Mouse (Mus musculus) adipocyte (in vitro differentiated cells): ENCODE results near the gene Hoxd8.

Experiments used
- DNase-seq: peaks from one replicate; pipeline ENCODE4 v3.0.0-alpha.2; 2016; ENCODE audit warnings: low spot score

Hoxd8 gene

DNA sequence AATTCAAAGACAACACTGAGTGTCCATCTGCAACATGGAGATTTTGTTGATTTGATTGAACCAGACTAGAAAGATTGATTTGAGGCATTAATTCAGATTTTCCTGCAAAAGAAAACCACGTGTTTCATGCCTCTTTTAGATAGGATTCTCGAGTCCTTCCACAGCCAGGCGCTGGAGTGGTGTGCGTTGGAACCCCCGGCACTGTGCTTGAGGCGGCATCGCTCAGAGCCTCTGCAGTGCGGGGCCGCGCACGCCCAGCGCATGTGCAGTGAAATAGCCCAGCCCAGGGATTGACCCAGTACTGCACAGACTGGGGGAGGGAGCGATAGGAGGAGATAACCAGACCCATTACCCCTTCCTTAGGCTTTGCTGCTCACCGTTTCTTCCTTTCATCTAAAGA lies 10.5 kb downstream of the Hoxd8 start:
- peak; percentile 60 for DNase-seq

DNA sequence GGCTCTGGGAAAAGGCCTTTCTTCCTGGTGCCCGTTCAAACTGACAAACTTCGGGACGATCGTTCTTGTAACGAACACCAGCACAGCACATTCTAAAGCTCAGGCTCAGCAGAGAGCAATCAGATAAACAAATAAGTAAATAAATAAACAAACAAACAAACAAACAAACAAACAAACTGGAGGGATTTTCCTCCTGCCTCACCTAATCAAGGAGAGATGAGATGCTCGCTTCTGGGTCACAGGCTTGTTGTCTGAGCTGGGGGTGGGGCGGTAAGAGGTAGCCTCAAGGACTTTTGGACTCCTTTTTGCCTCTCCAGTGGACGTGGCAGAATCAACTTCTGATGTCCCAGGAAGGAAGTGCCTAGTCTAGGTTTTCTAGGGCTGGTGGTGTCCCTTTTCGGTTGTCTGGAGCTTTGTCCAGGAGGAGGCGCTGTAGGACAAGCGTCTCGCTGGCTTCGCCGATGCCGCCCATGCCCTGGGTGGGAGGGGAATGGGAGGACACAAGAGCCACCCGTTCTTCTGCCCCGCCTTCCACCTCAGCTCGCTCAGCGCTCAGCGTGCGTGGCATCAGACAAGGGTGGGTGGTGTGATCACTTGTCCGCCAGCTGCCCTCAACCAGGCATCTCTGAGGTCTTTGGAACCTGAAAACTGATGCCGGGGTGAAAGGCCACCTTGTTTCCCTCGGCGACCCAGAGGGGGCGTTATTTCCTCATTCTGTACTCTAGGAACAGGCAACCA lies 11.3 kb downstream of the Hoxd8 start:
- DNase-seq, result peak; percentile 98

DNA sequence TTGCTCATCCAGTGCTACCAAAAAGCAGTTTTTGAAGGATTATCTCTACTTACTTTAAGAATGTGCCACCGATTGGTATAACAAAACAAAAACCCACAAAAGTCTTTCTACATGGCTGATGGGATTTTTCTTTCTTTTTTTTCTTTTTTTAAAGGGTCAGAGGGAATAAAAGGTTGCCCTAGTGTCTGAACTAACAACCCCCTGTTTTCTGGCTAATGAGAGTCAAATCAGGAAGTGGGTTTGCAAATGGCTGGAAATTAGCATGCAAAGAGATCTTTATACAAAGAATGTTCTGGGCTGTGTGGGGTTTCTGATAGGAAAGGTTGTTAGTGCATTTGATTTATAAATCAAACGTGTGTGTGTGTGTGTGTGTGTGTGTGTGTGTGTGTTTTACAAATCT lies 16.0 kb downstream of the Hoxd8 start:
- no peak for DNase-seq

DNA sequence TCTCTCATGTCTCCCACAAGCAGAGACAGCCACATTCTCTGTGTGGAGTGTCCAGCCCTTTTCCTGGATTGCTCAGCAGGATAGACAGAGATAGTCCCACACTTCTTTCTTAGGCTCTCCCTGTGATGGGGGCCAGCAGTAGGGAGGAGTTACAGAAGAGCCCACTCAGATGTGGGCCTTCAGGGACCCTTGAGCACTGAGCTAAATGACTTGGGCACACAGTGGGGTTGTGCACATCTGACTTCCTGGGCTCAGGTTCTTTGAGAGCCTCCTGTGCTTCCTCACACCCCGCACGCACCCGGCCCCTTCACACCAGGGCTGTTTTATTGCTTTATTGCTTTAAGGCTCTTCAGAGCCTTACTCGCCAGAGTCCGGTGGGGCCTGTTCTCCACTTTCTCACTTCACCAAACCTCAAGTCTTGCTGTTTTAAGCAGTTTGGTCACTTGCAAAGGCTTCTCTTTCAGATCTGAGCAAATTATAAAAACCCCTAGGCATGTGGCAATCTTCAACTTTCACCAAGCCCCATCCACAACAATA lies 16.6 kb downstream of the Hoxd8 start:
- no peak for DNase-seq

DNA sequence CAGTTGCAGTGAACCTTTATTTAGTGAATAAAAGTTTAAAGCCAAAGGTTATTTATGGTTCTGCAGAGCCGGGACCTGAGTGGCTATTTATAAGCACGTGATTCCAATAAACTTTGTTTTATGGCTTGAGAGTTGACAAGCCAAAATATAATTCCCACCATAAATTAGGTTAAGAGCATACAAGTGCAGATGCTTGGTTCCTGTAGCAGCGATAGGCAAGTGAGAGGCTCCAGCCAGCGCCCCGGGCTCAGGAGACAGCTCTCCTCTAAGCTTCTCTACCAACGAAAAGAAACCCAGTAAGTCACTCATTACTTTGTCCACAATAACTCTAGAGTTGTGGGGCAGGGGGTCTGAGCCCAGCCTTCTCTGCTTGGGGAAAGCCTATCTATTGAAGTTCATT lies 17.5 kb downstream of the Hoxd8 start:
- DNase-seq, result no peak

DNA sequence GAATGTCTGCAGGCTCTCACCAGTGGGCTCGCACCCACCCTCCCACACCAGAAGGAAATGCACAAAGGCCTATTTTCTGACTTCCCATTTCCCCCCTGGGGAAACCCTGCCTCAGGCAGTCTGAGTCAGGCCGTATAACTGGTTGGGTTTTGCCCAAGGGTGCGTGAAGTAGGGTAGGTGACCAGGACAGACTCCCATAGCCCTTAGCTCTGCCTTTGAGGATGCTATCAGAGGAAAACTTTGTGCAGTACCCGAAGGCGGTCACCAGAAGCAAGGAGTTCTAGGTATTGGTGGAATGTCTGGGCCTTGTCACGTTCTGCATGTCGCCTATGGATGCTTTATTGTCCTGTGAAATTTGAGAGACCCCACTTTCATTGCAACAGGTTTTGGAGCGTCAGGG lies 18.5 kb downstream of the Hoxd8 start:
- no peak for DNase-seq

DNA sequence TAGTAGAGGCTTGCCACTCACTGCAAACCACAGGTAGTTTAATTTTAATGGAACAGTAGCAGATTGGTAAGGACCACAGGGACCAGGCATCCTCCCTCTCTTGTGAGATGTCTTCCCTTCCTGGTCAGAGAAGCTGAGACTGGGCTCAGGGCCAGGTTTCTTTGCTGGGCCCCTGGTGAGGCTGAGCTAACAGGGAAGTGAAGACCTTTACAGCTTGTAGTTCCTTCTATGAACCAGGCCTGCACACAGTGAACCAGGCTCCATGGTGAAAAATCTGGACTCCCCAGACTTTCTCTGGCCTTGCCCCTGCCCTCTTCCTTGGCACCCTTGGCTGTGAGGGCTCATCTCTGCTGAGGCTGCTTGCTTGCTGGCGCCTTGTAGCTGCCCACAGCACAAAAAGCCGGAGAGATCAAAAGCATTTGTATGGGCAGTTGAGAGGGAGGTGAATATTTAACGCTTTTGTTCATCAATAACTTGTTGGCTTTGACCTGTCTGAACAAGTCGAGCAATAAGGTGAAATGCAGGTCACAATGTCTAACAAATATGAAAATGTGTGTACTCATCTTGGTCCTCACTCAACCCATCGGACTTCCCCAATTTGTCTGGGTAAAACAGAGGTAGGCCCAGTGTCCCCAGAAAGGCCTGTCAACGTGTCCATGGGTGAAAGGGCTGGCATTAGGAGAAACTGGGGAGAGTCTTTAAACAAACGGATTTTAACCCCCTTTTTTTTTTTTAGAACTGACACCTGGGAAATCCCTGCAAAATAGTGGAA lies 20.0 kb downstream of the Hoxd8 start:
- no peak for DNase-seq

DNA sequence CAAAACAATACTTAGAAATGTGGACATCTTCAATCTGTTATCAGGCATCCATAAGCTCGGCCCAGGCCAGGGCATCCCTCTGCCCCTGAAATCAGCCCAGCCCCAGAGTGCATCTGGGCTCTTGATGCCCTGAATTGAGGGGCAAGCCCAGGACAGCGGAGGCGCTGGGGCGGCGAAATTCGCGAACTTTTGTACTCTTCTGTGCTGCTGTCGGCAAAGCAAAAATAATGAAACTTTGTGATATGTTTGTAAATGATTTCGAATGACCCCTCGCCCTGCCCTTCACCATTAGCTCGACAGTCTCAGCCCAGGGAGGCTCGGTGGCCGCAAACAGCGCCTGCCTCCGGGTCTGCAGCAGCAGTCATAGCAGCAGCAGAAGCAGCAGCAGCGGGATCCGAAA lies 20.8 kb downstream of the Hoxd8 start:
- no peak for DNase-seq

DNA sequence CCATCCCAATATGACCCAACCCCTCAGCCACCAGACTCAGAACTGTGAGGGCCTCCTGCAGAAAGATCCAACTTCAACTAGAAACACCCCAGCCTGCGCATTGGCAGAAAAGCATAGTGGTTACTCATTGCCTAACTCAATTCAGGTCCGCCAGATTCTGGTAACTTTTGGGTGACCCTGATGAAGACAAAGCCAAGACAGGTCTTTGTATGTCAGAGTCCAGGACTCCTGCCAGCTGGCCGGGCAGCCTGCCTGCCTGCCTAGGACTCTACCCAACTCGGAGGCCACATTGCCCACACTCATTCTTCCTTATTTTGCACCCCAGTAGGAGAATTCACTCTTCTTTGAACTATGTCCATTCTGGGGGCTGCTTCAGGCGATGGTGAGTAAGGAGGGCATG lies 22.1 kb downstream of the Hoxd8 start, which contains the start of gene Gm28230:
Gene Gm28230, plus strand, starts transcription at position 178 of the 400 bp plus-strand sequence.
- DNase-seq, result peak; percentile 82

DNA sequence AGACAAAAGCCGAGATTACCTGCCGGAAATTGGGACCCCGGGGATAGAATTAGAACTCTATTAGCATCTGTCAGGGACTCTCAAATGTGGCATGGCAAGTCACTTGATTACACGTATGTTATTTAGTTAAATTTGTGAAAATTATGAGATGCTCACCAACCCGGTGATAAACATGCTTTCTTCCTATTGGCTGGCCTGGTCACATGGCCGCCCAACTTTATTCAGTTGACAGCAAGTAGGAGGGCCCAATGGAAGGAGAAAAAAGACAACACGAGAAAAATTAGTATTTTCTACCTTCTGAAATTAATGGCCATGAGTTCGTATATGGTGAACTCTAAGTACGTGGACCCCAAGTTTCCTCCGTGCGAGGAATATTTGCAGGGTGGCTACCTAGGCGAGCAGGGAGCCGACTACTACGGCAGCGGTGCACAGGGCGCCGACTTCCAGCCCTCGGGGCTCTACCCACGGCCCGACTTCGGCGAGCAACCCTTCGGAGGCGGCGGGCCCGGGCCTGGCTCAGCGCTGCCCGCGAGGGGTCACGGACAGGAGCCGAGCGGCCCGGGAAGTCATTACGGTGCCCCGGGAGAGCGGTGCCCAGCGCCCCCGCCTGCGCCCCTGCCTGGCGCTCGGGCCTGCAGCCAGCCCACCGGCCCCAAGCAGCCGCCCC lies 22.7 kb downstream of the Hoxd8 start:
- DNase-seq, result no peak

DNA sequence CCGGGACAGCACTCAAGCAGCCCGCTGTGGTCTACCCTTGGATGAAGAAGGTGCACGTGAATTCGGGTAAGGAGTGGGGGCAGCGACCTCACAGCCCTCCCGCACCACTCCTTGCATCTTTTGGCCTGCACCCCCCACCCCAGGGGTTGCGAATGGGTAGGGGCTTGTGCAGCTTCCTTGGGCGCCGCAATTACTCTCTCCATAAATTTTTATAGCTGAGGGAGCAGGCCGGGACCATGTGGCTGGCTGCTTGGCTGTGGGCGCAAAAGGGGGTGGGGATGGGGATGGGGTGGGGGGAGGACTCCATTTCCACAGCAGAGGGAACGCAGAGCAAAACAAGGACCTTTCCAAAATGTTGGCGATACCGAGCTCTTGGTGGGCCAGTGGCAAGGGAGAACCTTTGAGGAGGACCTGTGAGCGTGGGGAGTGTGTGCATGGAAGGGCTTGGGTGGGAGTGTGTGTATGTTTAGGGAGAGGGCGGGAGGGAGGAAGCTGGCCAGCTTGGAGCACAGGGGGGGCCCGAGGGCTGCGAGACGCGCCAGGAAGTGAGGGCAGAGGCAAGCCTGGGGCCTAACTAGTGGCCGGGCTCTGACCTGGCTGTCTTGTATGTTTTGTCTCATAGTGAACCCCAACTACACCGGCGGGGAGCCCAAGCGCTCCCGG lies 23.4 kb downstream of the Hoxd8 start:
- no peak for DNase-seq

DNA sequence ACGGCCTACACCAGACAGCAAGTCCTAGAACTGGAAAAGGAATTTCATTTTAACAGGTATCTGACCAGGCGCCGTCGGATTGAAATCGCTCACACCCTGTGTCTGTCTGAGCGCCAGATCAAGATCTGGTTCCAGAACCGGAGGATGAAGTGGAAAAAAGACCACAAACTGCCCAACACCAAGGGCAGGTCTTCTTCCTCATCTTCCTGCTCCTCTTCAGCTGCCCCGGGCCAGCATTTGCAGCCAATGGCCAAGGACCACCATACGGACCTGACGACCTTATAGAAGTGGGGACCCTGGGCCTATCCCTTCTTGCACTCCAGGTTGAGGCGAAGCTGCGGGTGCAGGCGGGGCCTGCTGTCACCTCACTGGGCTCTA lies 23.9 kb downstream of the Hoxd8 start:
- DNase-seq, result no peak

DNA sequence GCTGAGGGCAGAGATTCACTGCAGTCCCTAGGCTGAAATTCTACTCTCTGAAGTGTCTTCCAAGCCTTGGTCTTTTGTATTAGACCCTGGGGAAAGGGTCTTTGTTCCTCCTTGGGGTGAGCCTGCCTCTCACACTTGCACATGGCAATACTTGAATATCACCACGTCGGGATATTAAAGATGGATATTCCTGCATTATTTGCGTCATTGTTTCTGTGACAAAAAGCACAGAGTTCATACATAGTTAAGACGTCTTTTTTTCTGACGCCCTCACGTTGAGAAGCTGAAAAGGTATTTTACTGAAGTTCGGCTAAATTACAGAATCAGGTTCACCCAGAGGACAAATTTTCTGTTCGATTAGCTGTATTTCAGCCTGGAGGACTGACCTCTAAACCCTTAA lies 25.9 kb downstream of the Hoxd8 start:
- DNase-seq, result no peak

DNA sequence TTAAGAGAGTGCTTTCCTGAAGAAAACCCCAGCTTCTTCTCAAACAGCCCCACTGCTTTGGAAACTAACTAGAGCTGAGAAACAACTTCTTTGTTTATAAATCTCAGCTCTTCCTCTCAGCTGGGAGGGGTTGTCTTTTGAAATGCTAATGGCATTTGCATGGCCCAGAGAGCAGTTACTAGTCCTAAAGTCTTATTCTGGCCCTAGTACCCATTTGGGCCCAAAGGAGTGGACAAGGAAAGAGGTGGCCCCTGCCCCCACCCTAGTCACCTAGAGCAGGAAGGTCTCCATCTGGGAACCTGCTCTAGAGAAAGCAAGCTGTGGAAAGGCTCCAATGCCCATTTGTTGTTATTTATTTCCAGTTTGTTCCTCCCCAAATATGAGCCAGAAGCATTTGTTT lies 26.6 kb downstream of the Hoxd8 start:
- no peak for DNase-seq

DNA sequence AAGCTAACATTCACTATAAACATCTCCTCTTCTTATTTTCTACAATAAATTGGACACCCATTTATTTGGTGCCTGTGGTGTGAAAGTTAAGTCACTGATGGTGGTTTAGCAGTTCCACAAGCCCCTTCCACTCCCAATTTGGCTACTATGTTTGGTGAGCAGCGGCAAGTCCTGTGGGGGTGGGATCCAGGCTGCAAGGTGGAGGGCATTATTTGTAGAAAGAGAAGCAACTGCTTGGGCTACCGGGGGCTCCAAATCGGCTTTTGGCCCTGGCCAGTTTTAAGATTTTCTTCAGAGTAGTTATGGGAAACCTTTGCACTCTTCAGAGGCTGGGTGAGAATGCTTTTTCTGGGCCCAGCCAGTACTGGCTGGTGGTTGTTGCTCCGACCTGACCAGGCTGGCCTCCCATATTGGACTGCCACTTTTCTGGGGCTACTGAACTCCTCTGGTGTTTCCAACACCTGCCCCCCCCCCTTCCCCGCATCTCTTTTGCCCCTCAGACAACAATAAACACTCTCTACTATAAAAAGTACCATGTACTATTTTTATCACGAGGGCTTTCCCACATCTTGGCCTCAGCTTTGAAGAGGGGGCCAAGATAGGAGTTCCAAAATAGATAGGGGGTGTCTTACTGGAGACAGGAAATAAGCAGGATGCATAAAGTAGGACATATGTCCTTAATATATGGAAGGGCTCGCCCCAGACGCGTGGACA lies 27.5 kb downstream of the Hoxd8 start:
- DNase-seq, result no peak

DNA sequence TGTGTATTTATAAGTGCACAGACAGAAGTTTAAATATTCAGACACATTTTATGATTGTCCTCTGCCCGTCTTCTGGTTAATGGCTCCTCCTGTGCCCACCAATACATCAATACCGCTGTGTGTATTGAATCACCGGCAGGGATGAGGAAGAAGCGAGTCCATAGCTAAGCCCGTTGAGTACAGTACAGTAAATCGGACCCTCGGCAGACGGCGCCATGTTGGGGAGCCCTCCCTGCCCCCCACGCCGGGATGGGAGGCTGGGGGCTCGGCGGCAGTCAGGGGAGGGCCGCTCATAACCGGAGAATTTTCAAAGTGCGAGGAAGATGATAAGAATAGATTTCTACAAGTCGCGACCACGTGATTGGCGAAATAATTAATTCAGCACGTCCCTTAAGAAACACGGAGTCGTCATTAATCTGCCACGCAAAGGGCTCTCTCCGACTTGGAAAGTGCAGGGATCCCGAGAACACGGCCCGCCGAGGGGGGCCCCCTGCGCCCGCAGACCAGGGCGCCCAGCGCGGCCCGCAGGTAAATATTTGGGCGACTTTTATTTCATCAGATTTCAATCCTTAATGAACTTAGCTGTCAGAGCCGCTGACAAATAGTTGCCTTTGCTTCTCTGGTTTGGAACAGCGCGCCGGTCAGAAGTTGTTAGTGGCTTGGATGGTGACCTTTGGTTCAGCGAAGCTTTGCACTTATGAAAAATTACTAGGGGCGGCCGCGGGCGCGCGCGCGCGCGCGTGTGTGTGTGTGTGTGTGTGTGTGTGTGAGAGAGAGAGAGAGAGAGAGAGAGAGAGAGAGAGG lies 28.3 kb downstream of the Hoxd8 start:
- DNase-seq, result no peak

DNA sequence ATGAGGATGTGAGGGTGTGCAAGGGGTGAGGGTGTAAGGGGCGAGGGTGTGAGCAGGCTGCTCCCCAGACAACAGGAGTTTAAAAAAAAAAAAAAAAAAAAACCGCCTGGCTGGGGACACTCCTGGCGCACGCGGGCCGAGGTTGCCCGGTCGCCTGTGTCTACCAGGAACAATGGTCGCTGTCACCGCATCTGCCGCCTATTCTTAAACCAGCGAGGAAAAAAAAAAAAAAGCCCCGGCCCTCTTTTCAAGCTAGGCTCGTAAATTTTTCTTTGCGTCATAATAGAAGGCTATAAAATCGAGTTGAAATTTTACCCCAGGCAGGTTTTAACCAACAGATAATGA lies 28.9 kb downstream of the Hoxd8 start:
- no peak for DNase-seq

DNA sequence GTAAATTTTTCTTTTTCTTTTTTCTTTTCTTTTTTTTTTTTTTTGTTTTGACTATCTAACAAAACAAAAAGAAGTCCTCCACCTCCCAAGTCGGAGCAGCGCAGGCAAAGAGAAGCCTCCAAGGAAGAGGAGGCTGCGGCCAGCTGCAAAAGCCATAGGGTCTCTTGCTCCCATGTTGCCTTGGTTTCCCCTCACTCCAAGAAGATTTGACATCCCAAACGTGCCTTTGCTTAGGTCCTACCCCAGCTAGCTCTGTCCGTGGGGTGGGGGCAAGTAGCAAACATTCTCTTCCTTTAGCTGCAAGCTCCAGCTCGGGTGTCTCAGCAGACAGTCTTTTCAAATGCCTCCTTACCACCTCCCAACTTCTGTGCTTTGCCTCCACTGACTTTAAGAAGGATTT lies 29.4 kb downstream of the Hoxd8 start:
- DNase-seq, result no peak

DNA sequence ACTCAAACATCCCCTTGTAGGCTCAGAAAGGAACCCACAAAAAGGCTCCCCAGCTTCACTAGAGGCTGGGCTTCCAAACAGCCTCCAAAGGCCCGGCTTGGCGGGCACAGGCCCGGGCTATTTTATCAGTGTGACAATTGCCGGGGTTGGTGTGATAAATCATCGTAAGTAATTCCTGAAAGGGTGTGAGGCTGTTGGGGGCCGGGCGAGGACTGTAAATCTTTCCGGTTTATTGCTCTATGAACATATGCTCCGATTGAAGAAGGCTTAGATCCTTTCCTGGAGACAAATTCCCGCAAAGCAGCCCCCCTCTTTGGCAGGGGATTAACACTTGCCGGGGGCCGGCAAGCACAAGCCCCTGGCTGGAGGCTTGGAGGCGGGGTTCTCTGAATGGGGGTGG lies 30.0 kb downstream of the Hoxd8 start:
- no peak for DNase-seq

DNA sequence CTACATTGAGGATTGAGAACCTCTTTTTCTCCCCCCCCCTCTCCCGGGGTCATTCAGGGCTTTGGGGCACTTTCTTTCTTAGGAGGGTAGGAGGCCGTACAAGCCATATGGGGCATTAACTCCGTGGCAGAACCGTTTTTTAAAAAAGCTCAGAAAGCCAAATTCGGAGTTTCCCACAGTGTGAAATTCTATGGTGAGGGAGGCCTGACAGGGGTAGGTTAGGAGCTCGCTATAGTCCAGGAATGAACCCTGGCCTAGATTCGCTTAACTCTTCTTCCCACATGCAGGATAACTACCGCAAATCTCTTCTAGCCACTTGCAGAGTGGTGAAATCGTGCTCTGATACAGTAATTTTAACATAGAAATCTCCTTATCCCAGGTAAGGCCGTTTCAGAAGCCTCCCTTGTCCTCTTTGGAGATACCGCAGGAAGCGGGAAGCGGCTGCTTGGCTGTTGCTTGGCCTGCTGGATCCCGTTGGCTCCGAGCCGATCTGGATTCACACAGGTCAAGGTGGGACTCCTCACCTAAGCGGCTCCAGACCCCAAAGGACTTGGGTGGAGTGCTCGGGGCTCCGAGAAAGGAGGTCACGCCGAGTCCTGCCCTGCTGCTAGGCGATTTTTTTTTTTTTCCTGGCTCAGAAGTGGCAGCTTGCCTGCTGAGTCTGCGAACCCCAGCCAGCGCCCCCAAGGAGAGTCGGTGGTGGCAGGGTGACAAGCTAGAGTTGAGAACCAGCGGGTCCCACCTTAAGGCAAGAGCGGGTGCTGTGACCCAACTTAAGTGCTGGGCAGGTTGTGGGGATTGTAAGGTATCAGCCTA lies 30.8 kb downstream of the Hoxd8 start:
- DNase-seq, result no peak
